Mouse (Mus musculus) neural tube, embryonic 15.5 days (tissue): ENCODE measurements around the gene Gpr162. TPM values are rescaled to one million over a fixed set of nuclear protein-coding genes. Genes with fewer than 3 reads are reported as not detected.

ENCODE experiments used
- ATAC-seq: fragments of 200-750 bp; cut with Nextera tagmentation; 2 replicates; pipeline ENCODE4 v1.8.0; 2017; ENCODE audit warnings: mild to moderate bottlenecking, moderate TSS enrichment, moderate library complexity; ENCODE audit not compliant: low FRiP score
- H3K27ac ChIP-seq: fragments of 300-500 bp; sonication (generic); replicated peaks from 2 replicates; pipeline ENCODE4 v1.5.1; 2015; ENCODE audit warnings: mild to moderate bottlenecking, inconsistent platforms
- H3K27me3 ChIP-seq: fragments of 300-500 bp; sonication (generic); replicated peaks from 2 replicates; pipeline ENCODE4 v1.6.1; 2015; ENCODE audit warnings: inconsistent platforms
- H3K36me3 ChIP-seq: fragments of 300-500 bp; sonication (generic); 2 replicates; pipeline ENCODE4 v1.6.1; 2015; ENCODE audit warnings: inconsistent platforms
- H3K4me1 ChIP-seq: fragments of 300-500 bp; sonication (generic); 2 replicates; pipeline ENCODE4 v1.6.1; 2015; ENCODE audit warnings: inconsistent platforms
- H3K4me2 ChIP-seq: fragments of 300-500 bp; sonication (generic); 2 replicates; pipeline ENCODE4 v1.6.1; 2015; ENCODE audit warnings: inconsistent platforms, mild to moderate bottlenecking, moderate library complexity
- H3K4me3 ChIP-seq: fragments of 300-500 bp; sonication (generic); replicated peaks from 2 replicates; pipeline ENCODE4 v1.5.1; 2015; ENCODE audit warnings: mild to moderate bottlenecking, inconsistent platforms
- H3K9ac ChIP-seq: fragments of 300-500 bp; sonication (generic); replicated peaks from 2 replicates; pipeline ENCODE4 v1.6.1; 2015; ENCODE audit warnings: mild to moderate bottlenecking, inconsistent platforms
- H3K9me3 ChIP-seq: fragments of 300-500 bp; sonication (generic); replicated peaks from 2 replicates; pipeline ENCODE4 v1.6.1; 2016; ENCODE audit warnings: inconsistent platforms
- WGBS: fragments of 180-500 bp; shearing (Covaris S2); methylation state at CpG from one replicate; pipeline ENCODE4 v1.1.7; 2015; ENCODE audit warnings: mixed read lengths; 5-methylcytosine and 5-hydroxymethylcytosine counted together
- polyA plus RNA-seq: library from polyadenylated mRNA; unstranded; fragments of >200 nt; fragmentation: Nextera tagmentation; extraction: Ambion mirVana; gene quantifications from 2 replicates; pipeline ENCODE4 v1.2.1, GENCODE M21; 2015

The Gpr162 gene
- polyA plus RNA-seq, 1 experiment from 2014 or later, result 33.8 TPM

GRCm38 (mm10) chr6:124866560-124866959 is 2.8 kb upstream of the Gpr162 start:
- Histone ChIP-seq H3K4me1 (peaks cover 42% of the 10 kb centered on the region), H3K36me3 (no peaks in the 10 kb centered on the region; the same call in 1 of the 2 replicates), H3K27me3 (no peaks in the 10 kb centered on the region), H3K9me3 (no peaks in the 10 kb centered on the region), H3K27ac (no peak overlapping the region), H3K9ac (no peak overlapping the region), H3K4me2 (no peak overlapping the region), H3K4me3 (no peak overlapping the region)
- no peak for ATAC-seq
- WGBS, result 64% methylated on average over 6 of the region's 7 CpGs

GRCm38 (mm10) chr6:124865766-124866362 is 2.1 kb upstream of the Gpr162 start:
- Histone ChIP-seq H3K4me3 (no peak overlapping the region), H3K4me1 (peaks cover 49% of the 10 kb centered on the region), H3K9me3 (no peaks in the 10 kb centered on the region), H3K4me2 (no peak overlapping the region), H3K9ac (no peak overlapping the region), H3K36me3 (peaks cover 6% of the 10 kb centered on the region), H3K27me3 (no peaks in the 10 kb centered on the region), H3K27ac (peak overlapping the region; percentile 18; the same call in 1 of the 2 replicates)
- no peak for ATAC-seq
- WGBS, result 49% methylated on average over 18 of the region's 18 CpGs

- Histone ChIP-seq H3K4me1 (peaks cover 76% of the 10 kb centered on the region), H3K4me2 (peak overlapping the region; percentile 72), H3K9ac (peak overlapping the region; percentile 89), H3K9me3 (no peaks in the 10 kb centered on the region), H3K27ac (peak overlapping the region; percentile 97), H3K4me3 (peak overlapping the region; percentile 71), H3K36me3 (peaks cover 17% of the 10 kb centered on the region), H3K27me3 (no peaks in the 10 kb centered on the region)
- peak; percentile 35 for ATAC-seq
- WGBS, result 0% methylated on average over 8 of the region's 16 CpGs
Measured at GRCm38 (mm10) chr6:124863125-124863657, 592 bp downstream of the Gpr162 start.

GRCm38 (mm10) chr6:124862406-124863124 is 1.2 kb downstream of the Gpr162 start:
- peaks cover 82% of the 10 kb centered on the region for H3K4me1 ChIP-seq
- peak; percentile 3; the same call in 1 of the 2 replicates for ATAC-seq
- 8% methylated on average over 8 of the region's 8 CpGs for WGBS
- peak overlapping the region; percentile 97 for H3K27ac ChIP-seq
- peak overlapping the region; percentile 72 for H3K4me2 ChIP-seq
- peak overlapping the region; percentile 71 for H3K4me3 ChIP-seq
- H3K9me3 ChIP-seq, result no peaks in the 10 kb centered on the region
- H3K27me3 ChIP-seq, result no peaks in the 10 kb centered on the region
- peak overlapping the region; percentile 89 for H3K9ac ChIP-seq
- peaks cover 17% of the 10 kb centered on the region for H3K36me3 ChIP-seq

- Histone ChIP-seq H3K4me1 (peaks cover 82% of the 10 kb centered on the region), H3K4me2 (peak overlapping the region; percentile 72), H3K27me3 (no peaks in the 10 kb centered on the region), H3K4me3 (peak overlapping the region; percentile 71), H3K36me3 (peaks cover 17% of the 10 kb centered on the region), H3K9ac (peak overlapping the region; percentile 89), H3K27ac (peak overlapping the region; percentile 97), H3K9me3 (no peaks in the 10 kb centered on the region)
- ATAC-seq, result no peak
- WGBS, result 45% methylated on average over 3 of the region's 3 CpGs
Measured at GRCm38 (mm10) chr6:124861802-124862201, 2.0 kb downstream of the Gpr162 start.

GRCm38 (mm10) chr6:124861266-124861665 is 2.5 kb downstream of the Gpr162 start:
- Histone ChIP-seq H3K27me3 (no peaks in the 10 kb centered on the region), H3K9me3 (no peaks in the 10 kb centered on the region), H3K4me3 (peak overlapping the region; percentile 71; the same call in 1 of the 2 replicates), H3K4me1 (peaks cover 84% of the 10 kb centered on the region), H3K36me3 (peaks cover 17% of the 10 kb centered on the region), H3K4me2 (peak overlapping the region; percentile 72), H3K27ac (peak overlapping the region; percentile 97), H3K9ac (peak overlapping the region; percentile 89)
- 81% methylated on average over 19 of the region's 19 CpGs for WGBS
- ATAC-seq, result no peak

- peak overlapping the region; percentile 32; the same call in 1 of the 2 replicates for H3K9ac ChIP-seq
- peak overlapping the region; percentile 97 for H3K27ac ChIP-seq
- peak overlapping the region; percentile 72 for H3K4me2 ChIP-seq
- ATAC-seq, result no peak
- H3K36me3 ChIP-seq, result peaks cover 17% of the 10 kb centered on the region
- no peaks in the 10 kb centered on the region for H3K9me3 ChIP-seq
- H3K4me3 ChIP-seq, result peak overlapping the region; percentile 13; the same call in 1 of the 2 replicates
- H3K4me1 ChIP-seq, result peaks cover 84% of the 10 kb centered on the region
- 91% methylated on average over 9 of the region's 9 CpGs for WGBS
- H3K27me3 ChIP-seq, result no peaks in the 10 kb centered on the region
Measured at GRCm38 (mm10) chr6:124860511-124860910, 3.3 kb downstream of the Gpr162 start.

GRCm38 (mm10) chr6:124859725-124860124 is 4.1 kb downstream of the Gpr162 start:
- Histone ChIP-seq H3K27me3 (no peaks in the 10 kb centered on the region), H3K27ac (peak overlapping the region; percentile 97), H3K4me2 (peak overlapping the region; percentile 72), H3K4me3 (peak overlapping the region; percentile 13), H3K9me3 (no peaks in the 10 kb centered on the region), H3K9ac (peak overlapping the region; percentile 32; the same call in 1 of the 2 replicates), H3K36me3 (peaks cover 17% of the 10 kb centered on the region), H3K4me1 (peaks cover 83% of the 10 kb centered on the region)
- no peak for ATAC-seq
- WGBS, result 5% methylated on average over 12 of the region's 12 CpGs

- Histone ChIP-seq H3K9ac (no peak overlapping the region; the same call in 1 of the 2 replicates), H3K4me1 (peaks cover 75% of the 10 kb centered on the region)
Measured at GRCm38 (mm10) chr6:124858561-124859318, 5.0 kb downstream of the Gpr162 start.

GRCm38 (mm10) chr6:124857840-124858530 is 5.8 kb downstream of the Gpr162 start:
- H3K27ac ChIP-seq, result peak overlapping the region; percentile 95
- H3K4me2 ChIP-seq, result peak overlapping the region; percentile 63
- 23% methylated on average over 26 of the region's 26 CpGs for WGBS
- no peak for ATAC-seq
- H3K9me3 ChIP-seq, result no peaks in the 10 kb centered on the region
- peaks cover 72% of the 10 kb centered on the region for H3K4me1 ChIP-seq
- peak overlapping the region; percentile 55 for H3K4me3 ChIP-seq
- no peaks in the 10 kb centered on the region for H3K27me3 ChIP-seq
- peaks cover 31% of the 10 kb centered on the region for H3K36me3 ChIP-seq
- H3K9ac ChIP-seq, result peak overlapping the region; percentile 77

More at GRCm38 (mm10) chr6:124858561-124859318, 5.0 kb downstream of the Gpr162 start:
- Histone ChIP-seq H3K27me3 (no peaks in the 10 kb centered on the region), H3K27ac (peak overlapping the region; percentile 95), H3K4me2 (peak overlapping the region; percentile 63), H3K36me3 (peaks cover 24% of the 10 kb centered on the region), H3K9me3 (no peaks in the 10 kb centered on the region), H3K4me3 (peak overlapping the region; percentile 55; the same call in 1 of the 2 replicates)
- no peak for ATAC-seq
- 78% methylated on average over 28 of the region's 28 CpGs for WGBS
